Mouse (Mus musculus) lung, embryonic 14.5 days (tissue): ENCODE results near the gene Tet2. TPM values are rescaled to one million over a fixed set of nuclear protein-coding genes. Genes with fewer than 3 reads are reported as not detected.

Experiments used
- ATAC-seq: fragments of 200-750 bp; cut with Nextera tagmentation; 2 replicates; pipeline ENCODE4 v1.8.0; 2017; ENCODE audit warnings: mild to moderate bottlenecking, moderate TSS enrichment, moderate library complexity; ENCODE audit not compliant: insufficient read depth
- DNase-seq: peaks from one replicate; pipeline ENCODE4 v3.0.0-alpha.2; 2015
- H3K27ac ChIP-seq: fragments of 300-500 bp; sonication (generic); 2 replicates; pipeline ENCODE4 v1.5.1; 2014; ENCODE audit warnings: low read depth, mild to moderate bottlenecking, moderate library complexity
- H3K27me3 ChIP-seq: fragments of 300-500 bp; sonication (generic); 2 replicates; pipeline ENCODE4 v1.6.1; 2014; ENCODE audit warnings: low read length, control low read depth; ENCODE audit not compliant: insufficient read depth
- H3K36me3 ChIP-seq: fragments of 300-500 bp; sonication (generic); 2 replicates; pipeline ENCODE4 v1.6.1; 2014; ENCODE audit warnings: control low read depth; ENCODE audit not compliant: insufficient read depth
- H3K4me1 ChIP-seq: fragments of 300-500 bp; sonication (generic); 2 replicates; pipeline ENCODE4 v1.6.1; 2014; ENCODE audit warnings: antibody characterized with exemption, control low read depth; ENCODE audit not compliant: insufficient read depth
- H3K4me2 ChIP-seq: fragments of 300-500 bp; sonication (generic); 2 replicates; pipeline ENCODE4 v1.6.1; 2014; ENCODE audit warnings: mild to moderate bottlenecking
- H3K4me3 ChIP-seq: fragments of 300-500 bp; sonication (generic); 2 replicates; pipeline ENCODE4 v1.5.1; 2014; ENCODE audit warnings: low read depth, low read length
- H3K9ac ChIP-seq: fragments of 300-500 bp; sonication (generic); 2 replicates; pipeline ENCODE4 v1.6.1; 2014
- H3K9me3 ChIP-seq: fragments of 300-500 bp; sonication (generic); 2 replicates; pipeline ENCODE4 v1.6.1; 2016; ENCODE audit warnings: low read depth, low read length, control low read depth
- CTCF ChIP-seq: IDR thresholded peaks from 2 replicates; pipeline ENCODE4 v1.5.1; 2016; ENCODE audit warnings: antibody characterized with exemption, low read depth
- WGBS: fragments of 180-500 bp; shearing (Covaris S2); extraction: QIAGEN DNeasy Blood & Tissue Kit; methylation state at CpG from one replicate; pipeline ENCODE4 v1.1.7; 2014; 5-methylcytosine and 5-hydroxymethylcytosine counted together
- polyA plus RNA-seq: library from polyadenylated mRNA; unstranded; fragments of >200 nt; fragmentation: Nextera tagmentation; extraction: Ambion mirVana; gene quantifications from 2 replicates; pipeline ENCODE4 v1.2.1, GENCODE M21; 2014

The Tet2 gene
- polyA plus RNA-seq, 1 experiment from 2014 or later, result 19.7 TPM

- TF ChIP-seq CTCF, result no peak
- Histone ChIP-seq H3K36me3 (no peaks in the 10 kb centered on the region), H3K9ac (no peak overlapping the region), H3K27me3 (no peaks in the 10 kb centered on the region), H3K4me2 (no peak overlapping the region), H3K4me1 (no peaks in the 10 kb centered on the region), H3K27ac (no peak overlapping the region), H3K9me3 (no peaks in the 10 kb centered on the region), H3K4me3 (no peak overlapping the region)
- no peak for DNase-seq
- ATAC-seq, result no peak
- 69% methylated on average over 2 of the region's 2 CpGs for WGBS
These were observed 3.7 kb upstream of the Tet2 start for GRCm38 (mm10) chr3:133548613-133549012.

- H3K27me3 ChIP-seq, result no peaks in the 10 kb centered on the region
- H3K4me2 ChIP-seq, result no peak overlapping the region
- DNase-seq (no peak), ATAC-seq (no peak)
- no peak for TF ChIP-seq CTCF
- H3K4me3 ChIP-seq, result no peak overlapping the region
- WGBS, result 36% methylated on average over 2 of the region's 2 CpGs
- H3K4me1 ChIP-seq, result no peaks in the 10 kb centered on the region
- H3K9ac ChIP-seq, result no peak overlapping the region
- no peaks in the 10 kb centered on the region for H3K36me3 ChIP-seq
- H3K9me3 ChIP-seq, result no peaks in the 10 kb centered on the region
- no peak overlapping the region for H3K27ac ChIP-seq
These were observed 1.9 kb upstream of the Tet2 start for GRCm38 (mm10) chr3:133546790-133547189.

DNA sequence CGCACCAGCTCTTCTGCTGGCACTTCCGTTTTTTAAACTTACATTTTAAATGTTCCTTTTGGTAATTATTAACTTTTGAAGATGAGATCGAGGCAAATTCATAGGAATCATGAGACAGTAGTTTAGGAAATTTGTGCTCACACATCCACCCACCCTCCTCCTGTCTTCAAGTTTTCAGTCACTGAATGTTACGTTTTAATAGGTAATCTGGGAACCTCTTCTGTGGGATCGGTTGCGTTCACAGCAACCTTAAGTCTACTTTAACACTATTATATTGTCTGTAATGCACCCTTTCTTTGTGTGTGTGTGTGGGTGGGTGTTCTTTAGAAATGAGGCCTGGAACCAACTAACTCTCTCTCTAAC lies 346 bp upstream of the Tet2 start:
- Histone ChIP-seq H3K27ac (peak overlapping the region; percentile 96; the same call in 1 of the 2 replicates), H3K36me3 (no peaks in the 10 kb centered on the region), H3K27me3 (no peaks in the 10 kb centered on the region), H3K4me2 (peak overlapping the region; percentile 77), H3K4me1 (peaks cover 4% of the 10 kb centered on the region; the same call in 1 of the 2 replicates), H3K9ac (peak overlapping the region; percentile 89), H3K4me3 (peak overlapping the region; percentile 64), H3K9me3 (no peaks in the 10 kb centered on the region)
- 13% methylated on average over 6 of the region's 6 CpGs for WGBS
- no peak for DNase-seq
- no peak for ATAC-seq
- TF ChIP-seq CTCF, result no peak

- 0% methylated on average over 47 of the region's 52 CpGs for WGBS
- no peak for TF ChIP-seq CTCF
- H3K27ac ChIP-seq, result peak overlapping the region; percentile 96
- H3K4me3 ChIP-seq, result peak overlapping the region; percentile 64
- H3K36me3 ChIP-seq, result no peaks in the 10 kb centered on the region
- H3K9ac ChIP-seq, result peak overlapping the region; percentile 89
- DNase-seq, result peak; percentile 96
- peak; percentile 93 for ATAC-seq
- H3K4me2 ChIP-seq, result peak overlapping the region; percentile 77
- no peaks in the 10 kb centered on the region for H3K9me3 ChIP-seq
- peaks cover 4% of the 10 kb centered on the region; the same call in 1 of the 2 replicates for H3K4me1 ChIP-seq
- H3K27me3 ChIP-seq, result no peaks in the 10 kb centered on the region
These were observed 798 bp downstream of the Tet2 start for GRCm38 (mm10) chr3:133544131-133544550.

DNA sequence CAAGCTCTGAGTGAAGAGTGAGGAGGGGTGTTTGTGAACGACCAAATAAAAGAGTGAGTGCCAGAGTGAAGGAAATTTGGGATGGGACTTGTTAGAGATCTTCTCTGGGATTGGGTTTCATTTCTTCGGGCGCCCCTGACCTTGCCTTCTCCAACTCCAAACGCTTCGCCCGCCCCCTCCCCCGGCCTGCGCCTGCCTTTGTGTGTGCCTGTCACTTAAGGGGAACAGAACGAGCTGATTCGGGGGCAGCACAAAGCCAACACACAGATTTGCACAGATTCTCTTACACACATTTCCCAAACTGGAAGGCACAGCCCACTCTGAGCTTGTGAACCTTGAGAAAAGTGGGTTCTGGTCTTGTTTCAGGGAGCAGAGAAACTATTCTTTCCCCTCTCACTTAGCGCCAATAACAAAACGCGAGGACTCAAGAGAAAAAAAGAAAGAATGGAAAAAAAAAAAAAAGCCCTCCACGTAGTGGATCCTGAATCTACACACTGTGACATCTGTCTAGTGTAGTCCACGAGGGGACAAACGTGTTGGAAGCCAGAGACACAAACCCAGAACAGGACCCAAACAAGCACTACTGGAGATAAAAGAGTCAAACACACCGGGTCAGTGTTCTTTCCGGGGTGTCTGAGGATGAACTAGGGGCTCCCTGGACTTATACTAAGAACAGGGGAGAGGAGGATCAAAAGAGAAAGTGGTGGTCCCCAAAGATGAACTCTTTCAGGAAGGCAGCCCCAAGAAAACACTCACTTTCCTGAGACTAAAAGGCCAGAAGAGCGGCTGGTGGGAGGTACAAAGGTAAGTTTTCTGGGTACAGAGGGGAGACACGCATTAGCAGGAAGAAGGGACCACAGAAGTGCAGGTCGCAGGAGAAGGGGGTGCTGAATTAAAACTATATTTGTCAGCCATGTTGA lies 1.6 kb downstream of the Tet2 start:
- H3K9me3 ChIP-seq, result no peaks in the 10 kb centered on the region
- peak overlapping the region; percentile 89 for H3K9ac ChIP-seq
- no peaks in the 10 kb centered on the region for H3K27me3 ChIP-seq
- peaks cover 4% of the 10 kb centered on the region; the same call in 1 of the 2 replicates for H3K4me1 ChIP-seq
- WGBS, result under 1% methylated on average over 21 of the region's 21 CpGs
- H3K27ac ChIP-seq, result peak overlapping the region; percentile 96
- H3K36me3 ChIP-seq, result no peaks in the 10 kb centered on the region
- H3K4me2 ChIP-seq, result peak overlapping the region; percentile 77
- ATAC-seq (no peak), DNase-seq (peak; percentile 68)
- H3K4me3 ChIP-seq, result peak overlapping the region; percentile 64
- TF ChIP-seq CTCF, result no peak

GRCm38 (mm10) chr3:133542084-133542483 lies 2.9 kb downstream of the Tet2 start:
- H3K4me1 ChIP-seq, result peaks cover 4% of the 10 kb centered on the region; the same call in 1 of the 2 replicates
- H3K9me3 ChIP-seq, result no peaks in the 10 kb centered on the region
- H3K27me3 ChIP-seq, result no peaks in the 10 kb centered on the region
- no peak overlapping the region for H3K9ac ChIP-seq
- 0 out of 2 replicates have a peak, but pooled peaks cover 6% of the 10 kb centered on the region for H3K36me3 ChIP-seq
- no peak overlapping the region for H3K27ac ChIP-seq
- peak overlapping the region; percentile 77 for H3K4me2 ChIP-seq
- no peak for DNase-seq
- TF ChIP-seq CTCF, result no peak
- no peak for ATAC-seq
- peak overlapping the region; percentile 64; the same call in 1 of the 2 replicates for H3K4me3 ChIP-seq

DNA sequence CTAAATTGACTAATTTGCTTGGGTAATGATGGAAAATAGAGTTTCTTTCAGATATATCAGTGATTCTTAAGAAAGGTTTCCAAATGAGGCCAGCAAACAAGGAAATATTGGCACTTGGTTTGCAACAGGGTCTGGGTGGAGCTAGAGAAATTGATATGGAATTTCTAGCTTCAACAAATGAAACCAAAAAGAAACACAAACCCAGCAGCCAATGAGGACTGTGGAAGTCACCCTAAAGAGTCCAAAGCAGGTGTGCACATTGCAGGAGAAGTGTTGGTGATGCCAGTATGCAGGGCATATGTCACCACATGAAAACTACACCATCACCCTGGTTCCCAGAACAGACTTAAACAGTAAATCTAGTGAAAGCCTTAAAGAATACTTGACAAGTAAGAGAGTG lies 3.9 kb downstream of the Tet2 start:
- H3K9ac ChIP-seq, result no peak overlapping the region
- H3K27me3 ChIP-seq, result no peaks in the 10 kb centered on the region
- DNase-seq (no peak), ATAC-seq (no peak)
- no peak overlapping the region for H3K4me3 ChIP-seq
- 0 out of 2 replicates have a peak, but pooled peaks cover 6% of the 10 kb centered on the region for H3K36me3 ChIP-seq
- no peak for TF ChIP-seq CTCF
- no peak overlapping the region for H3K27ac ChIP-seq
- H3K4me1 ChIP-seq, result peaks cover 4% of the 10 kb centered on the region; the same call in 1 of the 2 replicates
- H3K9me3 ChIP-seq, result no peaks in the 10 kb centered on the region
- no peak overlapping the region for H3K4me2 ChIP-seq
